Mouse (Mus musculus) limb, embryonic 12.5 days (tissue): ENCODE measurements around the gene Sccpdh. TPM values are rescaled to one million over a fixed set of nuclear protein-coding genes. Genes with fewer than 3 reads are reported as not detected.
"Not testable (repeated sequence)": the region's sequence is repeated elsewhere in the genome, so short reads cannot be mapped to it uniquely, and the experiment has no call there.

Experiments
- ATAC-seq: fragments of 200-750 bp; cut with Nextera tagmentation; 2 replicates; pipeline ENCODE4 v1.8.0; 2017; ENCODE audit warnings: low read depth, moderate TSS enrichment; ENCODE audit not compliant: insufficient number of reproducible peaks, insufficient read depth, low FRiP score, low TSS enrichment
- H3K27ac ChIP-seq: fragments of 300-500 bp; sonication (generic); 2 replicates; pipeline ENCODE4 v1.5.1; 2016; ENCODE audit warnings: mild to moderate bottlenecking, moderate library complexity
- H3K27me3 ChIP-seq: fragments of 300-500 bp; sonication (generic); 2 replicates; pipeline ENCODE4 v1.6.1; 2016; ENCODE audit warnings: mild to moderate bottlenecking, moderate library complexity
- H3K36me3 ChIP-seq: fragments of 300-500 bp; sonication (generic); 2 replicates; pipeline ENCODE4 v1.6.1; 2016; ENCODE audit warnings: mild to moderate bottlenecking, moderate library complexity
- H3K4me1 ChIP-seq: fragments of 300-500 bp; sonication (generic); replicated peaks from 2 replicates; pipeline ENCODE4 v1.6.1; 2016
- H3K4me2 ChIP-seq: fragments of 300-500 bp; sonication (generic); 2 replicates; pipeline ENCODE4 v1.6.1; 2016; ENCODE audit warnings: mild to moderate bottlenecking, moderate library complexity
- H3K4me3 ChIP-seq: fragments of 300-500 bp; sonication (generic); replicated peaks from 2 replicates; pipeline ENCODE4 v1.5.1; 2016; ENCODE audit warnings: mild to moderate bottlenecking
- H3K9ac ChIP-seq: fragments of 300-500 bp; sonication (generic); replicated peaks from 2 replicates; pipeline ENCODE4 v1.6.1; 2016; ENCODE audit warnings: mild to moderate bottlenecking, moderate library complexity
- H3K9me3 ChIP-seq: fragments of 300-500 bp; sonication (generic); 2 replicates; pipeline ENCODE4 v1.6.1; 2016; ENCODE audit warnings: mild to moderate bottlenecking, moderate library complexity
- WGBS: fragments of 180-500 bp; shearing (Covaris S2); methylation state at CpG from one replicate; pipeline ENCODE4 v1.1.7; 2016; 5-methylcytosine and 5-hydroxymethylcytosine counted together
- polyA plus RNA-seq: library from polyadenylated mRNA; unstranded; fragments of >200 nt; fragmentation: Nextera tagmentation; extraction: Ambion mirVana; gene quantifications from 2 replicates; pipeline ENCODE4 v1.2.1, GENCODE M21; 2016

Gene Sccpdh
- polyA plus RNA-seq, 1 experiment from 2014 or later: 87.4 TPM

- H3K9ac ChIP-seq: no peak overlapping the region
- no peak for ATAC-seq
- no peak overlapping the region for H3K4me3 ChIP-seq
- no peak overlapping the region for H3K27ac ChIP-seq
- no peaks in the 10 kb centered on the region; the same call in 1 of the 2 replicates for H3K4me1 ChIP-seq
- no peaks in the 10 kb centered on the region for H3K27me3 ChIP-seq
- 82% methylated on average over 3 of the region's 3 CpGs for WGBS
- H3K4me2 ChIP-seq: no peak overlapping the region
- no peaks in the 10 kb centered on the region for H3K9me3 ChIP-seq
- no peaks in the 10 kb centered on the region for H3K36me3 ChIP-seq
Observed at GRCm38 (mm10) chr1:179704150-179704549, 36.1 kb downstream of the Sccpdh start.

GRCm38 (mm10) chr1:179705154-179705553 is 37.1 kb downstream of the Sccpdh start:
- WGBS: 89% methylated on average over 6 of the region's 6 CpGs
- Histone ChIP-seq H3K9ac (no peak overlapping the region), H3K9me3 (no peaks in the 10 kb centered on the region), H3K4me3 (no peak overlapping the region), H3K4me2 (no peak overlapping the region), H3K36me3 (no peaks in the 10 kb centered on the region), H3K4me1 (no peaks in the 10 kb centered on the region; the same call in 1 of the 2 replicates), H3K27ac (no peak overlapping the region), H3K27me3 (no peaks in the 10 kb centered on the region)
- no peak for ATAC-seq

- 87% methylated on average over 6 of the region's 6 CpGs for WGBS
- Histone ChIP-seq H3K27me3 (no peaks in the 10 kb centered on the region), H3K9me3 (no peaks in the 10 kb centered on the region), H3K4me1 (no peaks in the 10 kb centered on the region; the same call in 1 of the 2 replicates), H3K27ac (no peak overlapping the region), H3K9ac (no peak overlapping the region), H3K4me3 (no peak overlapping the region), H3K4me2 (no peak overlapping the region), H3K36me3 (no peaks in the 10 kb centered on the region)
- ATAC-seq: no peak
Observed at GRCm38 (mm10) chr1:179709390-179709789, 41.4 kb downstream of the Sccpdh start.

GRCm38 (mm10) chr1:179710739-179711138 is 42.7 kb downstream of the Sccpdh start:
- no peak for ATAC-seq
- Histone ChIP-seq H3K9me3 (0 out of 2 replicates have a peak, but pooled peaks cover 1% of the 10 kb centered on the region), H3K4me1 (no peaks in the 10 kb centered on the region; the same call in 1 of the 2 replicates), H3K4me3 (no peak overlapping the region), H3K9ac (no peak overlapping the region), H3K36me3 (no peaks in the 10 kb centered on the region), H3K4me2 (no peak overlapping the region), H3K27me3 (no peaks in the 10 kb centered on the region), H3K27ac (no peak overlapping the region)
- WGBS: 84% methylated on average over 5 of the region's 5 CpGs

GRCm38 (mm10) chr1:179712658-179713057 is 44.6 kb downstream of the Sccpdh start:
- no peak for ATAC-seq
- Histone ChIP-seq H3K27ac (no peak overlapping the region), H3K4me3 (no peak overlapping the region), H3K9me3 (0 out of 2 replicates have a peak, but pooled peaks cover 2% of the 10 kb centered on the region), H3K27me3 (no peaks in the 10 kb centered on the region), H3K36me3 (no peaks in the 10 kb centered on the region), H3K4me2 (no peak overlapping the region), H3K4me1 (no peaks in the 10 kb centered on the region; the same call in 1 of the 2 replicates), H3K9ac (no peak overlapping the region)
- 71% methylated on average over 7 of the region's 7 CpGs for WGBS

- no peak for ATAC-seq
Observed at GRCm38 (mm10) chr1:179713367-179713766, 45.4 kb downstream of the Sccpdh start.

GRCm38 (mm10) chr1:179715289-179715688 is 47.3 kb downstream of the Sccpdh start:
- ATAC-seq, H3K27me3 ChIP-seq: not testable (repeated sequence)
- 86% methylated on average over 4 of the region's 4 CpGs for WGBS

More at GRCm38 (mm10) chr1:179713367-179713766, 45.4 kb downstream of the Sccpdh start:
- Histone ChIP-seq H3K4me3 (no peak overlapping the region), H3K27me3 (no peaks in the 10 kb centered on the region), H3K4me1 (no peaks in the 10 kb centered on the region; the same call in 1 of the 2 replicates), H3K27ac (no peak overlapping the region), H3K4me2 (no peak overlapping the region), H3K9me3 (0 out of 2 replicates have a peak, but pooled peaks cover 2% of the 10 kb centered on the region), H3K9ac (no peak overlapping the region), H3K36me3 (no peaks in the 10 kb centered on the region)
- WGBS: 89% methylated on average over 3 of the region's 3 CpGs

GRCm38 (mm10) chr1:179715786-179716185 is 47.8 kb downstream of the Sccpdh start:
- ATAC-seq: no peak

More at GRCm38 (mm10) chr1:179715289-179715688, 47.3 kb downstream of the Sccpdh start:
- not testable (repeated sequence) for H3K9me3 ChIP-seq, H3K27ac ChIP-seq, H3K4me2 ChIP-seq, H3K36me3 ChIP-seq, H3K4me3 ChIP-seq, H3K4me1 ChIP-seq, H3K9ac ChIP-seq

GRCm38 (mm10) chr1:179722811-179723469 is 54.9 kb downstream of the Sccpdh start:
- Histone ChIP-seq H3K9ac (no peak overlapping the region), H3K36me3 (no peaks in the 10 kb centered on the region), H3K4me1 (no peaks in the 10 kb centered on the region), H3K4me2 (no peak overlapping the region), H3K9me3 (no peaks in the 10 kb centered on the region), H3K4me3 (no peak overlapping the region), H3K27ac (no peak overlapping the region), H3K27me3 (no peaks in the 10 kb centered on the region)
- WGBS: 64% methylated on average over 8 of the region's 8 CpGs
- ATAC-seq: no peak

More at GRCm38 (mm10) chr1:179715786-179716185, 47.8 kb downstream of the Sccpdh start:
- Histone ChIP-seq H3K4me1 (no peaks in the 10 kb centered on the region), H3K27me3 (no peaks in the 10 kb centered on the region), H3K9me3 (0 out of 2 replicates have a peak, but pooled peaks cover 2% of the 10 kb centered on the region), H3K4me2 (no peak overlapping the region), H3K9ac (no peak overlapping the region), H3K36me3 (no peaks in the 10 kb centered on the region), H3K4me3 (no peak overlapping the region), H3K27ac (no peak overlapping the region)
- WGBS: 97% methylated on average over 4 of the region's 4 CpGs

GRCm38 (mm10) chr1:179728661-179729060 is 60.7 kb downstream of the Sccpdh start:
- 88% methylated on average over 10 of the region's 10 CpGs for WGBS
- no peak overlapping the region for H3K27ac ChIP-seq
- H3K4me2 ChIP-seq: no peak overlapping the region
- H3K4me1 ChIP-seq: no peaks in the 10 kb centered on the region
- 0 out of 2 replicates have a peak, but pooled peaks cover 3% of the 10 kb centered on the region for H3K9me3 ChIP-seq
- no peaks in the 10 kb centered on the region for H3K27me3 ChIP-seq
- no peaks in the 10 kb centered on the region for H3K36me3 ChIP-seq
- no peak overlapping the region for H3K4me3 ChIP-seq
- no peak overlapping the region for H3K9ac ChIP-seq
- no peak for ATAC-seq

- Histone ChIP-seq H3K36me3 (no peaks in the 10 kb centered on the region), H3K4me2 (no peak overlapping the region), H3K9ac (no peak overlapping the region), H3K27ac (no peak overlapping the region), H3K27me3 (no peaks in the 10 kb centered on the region), H3K9me3 (0 out of 2 replicates have a peak, but pooled peaks cover 3% of the 10 kb centered on the region), H3K4me3 (no peak overlapping the region), H3K4me1 (no peaks in the 10 kb centered on the region)
- WGBS: 89% methylated on average over 3 of the region's 3 CpGs
- no peak for ATAC-seq
Observed at GRCm38 (mm10) chr1:179731391-179731790, 63.4 kb downstream of the Sccpdh start.
